Mouse (Mus musculus) spleen, postnatal 4 days (tissue): Measurements from ENCODE around the gene Olfml2a.

ENCODE experiments used
- DNase-seq, 2 experiments: peaks; one replicate each; pipeline ENCODE4 v3.0.0; 2022; ENCODE audit warnings: low spot score in 2 of 2

The Olfml2a gene

GRCm38 (mm10) chr2:38931851-38932667 is at the start of gene Olfml2a:
Gene Olfml2a, plus strand, starts transcription at chr2:38931978.
- peak; percentile 72 to 89 for DNase-seq

- no peak for DNase-seq
Measured at GRCm38 (mm10) chr2:38902866-38903265, 28.9 kb upstream of the Olfml2a start.

- DNase-seq, result no peak
Measured at GRCm38 (mm10) chr2:38904290-38904689, 27.5 kb upstream of the Olfml2a start.

GRCm38 (mm10) chr2:38906097-38906496 is 25.7 kb upstream of the Olfml2a start:
- no peak for DNase-seq

GRCm38 (mm10) chr2:38908604-38909003 is 23.2 kb upstream of the Olfml2a start:
- DNase-seq, result no peak

GRCm38 (mm10) chr2:38914517-38914916 is 17.3 kb upstream of the Olfml2a start:
- DNase-seq, result no peak

GRCm38 (mm10) chr2:38914965-38915364 is 16.8 kb upstream of the Olfml2a start:
- DNase-seq, result no peak

GRCm38 (mm10) chr2:38916947-38917691 is 14.7 kb upstream of the Olfml2a start:
- no peak for DNase-seq

GRCm38 (mm10) chr2:38921374-38921773 is 10.4 kb upstream of the Olfml2a start:
- DNase-seq, result no peak

- DNase-seq, result peak in 1 of 2 experiments; percentile 13
Measured at GRCm38 (mm10) chr2:38923471-38923870, 8.3 kb upstream of the Olfml2a start.

- no peak for DNase-seq
Measured at GRCm38 (mm10) chr2:38923911-38924310, 7.9 kb upstream of the Olfml2a start.

GRCm38 (mm10) chr2:38924571-38924970 is 7.2 kb upstream of the Olfml2a start:
- DNase-seq, result peak in 1 of 2 experiments; percentile 36

GRCm38 (mm10) chr2:38925171-38926080 is 6.4 kb upstream of the Olfml2a start:
- peak in 1 of 2 experiments; percentile 28 for DNase-seq

- DNase-seq, result peak; percentile 87 to 92
Measured at GRCm38 (mm10) chr2:38926145-38926891, 5.5 kb upstream of the Olfml2a start.

- peak; percentile 66 to 87 for DNase-seq
Measured at GRCm38 (mm10) chr2:38927115-38927979, 4.4 kb upstream of the Olfml2a start, which contains the start of gene Nr6a1. Gene Nr6a1, minus strand, starts transcription at chr2:38927688.

- peak in 1 of 2 experiments; percentile 52 for DNase-seq
Measured at GRCm38 (mm10) chr2:38930269-38930668, 1.5 kb upstream of the Olfml2a start.

- DNase-seq, result peak in 1 of 2 experiments; percentile 43
Measured at GRCm38 (mm10) chr2:38933931-38934330, 2.2 kb downstream of the Olfml2a start.

- DNase-seq, result peak in 1 of 2 experiments; percentile 54
Measured at GRCm38 (mm10) chr2:38934936-38935335, 3.2 kb downstream of the Olfml2a start.

- DNase-seq, result peak; percentile 10 to 55
Measured at GRCm38 (mm10) chr2:38936721-38937378, 5.1 kb downstream of the Olfml2a start.
